Mouse (Mus musculus) frontal cortex, adult 2 months (tissue): ENCODE data around the gene Rpl4. TPM values are rescaled to one million over a fixed set of nuclear protein-coding genes. Genes with fewer than 3 reads are reported as not detected.

Source experiments
- polyA plus RNA-seq: library from polyadenylated mRNA; depleted of rRNA; stranded (reverse); fragments of >200 nt; gene quantifications from 2 replicates; pipeline ENCODE4 v1.2.3, GENCODE M21; 2012; rRNA removed

The Rpl4 gene
- polyA plus RNA-seq, 1 experiment, result 611 TPM

Other genes with a start within 250 kb of the Rpl4 start
- 3.1 TPM in 2 replicates for gene Smad6, start 151.3 kb upstream of the Rpl4 start, polyA plus RNA-seq
- gene Lctl, start 56.2 kb upstream of the Rpl4 start, polyA plus RNA-seq, result 0.08 and 0.22 TPM in 2 replicates
- gene Zwilch, start 271 bp upstream of the Rpl4 start, polyA plus RNA-seq, result 6.2 and 7.1 TPM in 2 replicates
- 34.8 and 35.4 TPM in 2 replicates for gene Snapc5, start 5.9 kb downstream of the Rpl4 start, polyA plus RNA-seq
- gene Uchl4, start 61.8 kb downstream of the Rpl4 start, polyA plus RNA-seq, result 0.22 and 0.29 TPM in 2 replicates
- 261 and 265 TPM in 2 replicates for gene Map2k1, start 80.3 kb downstream of the Rpl4 start, polyA plus RNA-seq
- 40.5 and 42.0 TPM in 2 replicates for gene Tipin, start 108.2 kb downstream of the Rpl4 start, polyA plus RNA-seq
- 23.0 and 24.1 TPM in 2 replicates for gene Dis3l, start 167.9 kb downstream of the Rpl4 start, polyA plus RNA-seq
- 7.3 and 8.0 TPM in 2 replicates for gene Megf11, start 212.3 kb downstream of the Rpl4 start, polyA plus RNA-seq